Mouse (Mus musculus) left cerebral cortex, postnatal 14 days (tissue): ENCODE measurements around the gene Esrp2. TPM values are rescaled to one million over a fixed set of nuclear protein-coding genes. Genes with fewer than 3 reads are reported as not detected.

Experiments used
- DNase-seq, 2 experiments: peaks; one replicate each; pipeline ENCODE4 v3.0.0; 2021 to 2022; ENCODE audit warnings: low spot score in 2 of 2, mixed read lengths in 1 of 2
- intact Hi-C: fragments of 180-260 bp; cut with DNase I; formaldehyde crosslinking; loops from one replicate; pipeline ENCODE4 v1.15.1; 2025
- long read RNA-seq, 2 experiments: library from polyadenylated mRNA; stranded (forward); transcript quantifications; one replicate each; pipeline ENCODE4 v2.0.0; 2021
- total RNA-seq, 2 experiments: library from RNA; stranded (reverse); gene quantifications; 2 replicates each; pipeline ENCODE4 v1.2.3; 2021

Esrp2 gene
- under 1 TPM in 1 of 2 experiments, not detected in 1; 0.79 TPM for total RNA-seq
- long read RNA-seq, experiment 1, result 0 reads
- long read RNA-seq, experiment 2, result 0 reads

DNA sequence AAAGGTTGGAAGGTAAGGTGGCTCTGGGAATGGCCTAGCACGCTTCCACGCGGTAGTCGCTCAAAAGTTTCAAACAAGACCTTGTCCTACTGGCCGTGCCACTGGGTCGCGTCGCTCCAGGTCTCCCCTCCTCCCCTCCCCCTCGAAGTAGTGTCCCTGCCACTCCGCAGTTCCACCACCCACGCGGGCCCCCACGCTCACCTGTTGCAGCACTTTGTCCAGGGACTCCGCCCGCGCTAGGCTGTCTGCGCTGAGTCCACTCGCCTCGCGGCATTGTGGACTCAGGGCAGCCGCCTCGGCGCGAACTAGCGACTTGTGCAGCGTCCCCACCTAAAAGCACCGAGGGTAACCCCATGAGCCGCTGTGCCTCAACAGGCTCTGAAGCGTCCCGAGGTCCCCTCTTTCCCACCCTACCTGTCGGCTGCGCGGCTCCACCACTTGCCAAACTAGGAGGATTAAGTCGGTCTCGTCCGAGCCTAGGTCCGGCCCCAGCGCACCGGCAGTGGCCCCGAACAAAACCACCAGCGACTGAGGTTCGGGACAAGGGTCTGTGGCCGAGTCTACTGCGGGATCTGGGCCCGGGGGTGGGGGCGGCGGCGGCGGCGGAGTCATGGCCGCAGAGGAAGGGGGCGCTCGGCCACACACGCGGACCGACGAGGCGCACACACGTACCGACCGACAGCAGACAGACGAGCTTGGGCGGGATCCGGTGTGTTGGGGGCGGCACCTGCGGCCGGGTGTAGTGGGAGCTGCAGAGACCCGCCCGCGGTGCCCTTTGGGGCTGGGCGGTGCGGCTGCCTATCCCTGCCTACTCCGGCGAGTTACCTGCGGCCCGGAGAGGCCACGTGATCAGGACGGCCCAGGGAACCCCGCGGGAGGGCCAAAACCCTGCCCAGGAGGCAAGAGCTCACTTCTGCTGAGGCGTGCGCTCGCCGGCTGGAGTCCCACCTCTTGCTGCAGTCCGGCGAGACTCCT, at the start of gene Esrp2:
TSS of gene Esrp2 (minus strand) at position 819 of the 975 bp plus-strand sequence.
- intact Hi-C loops, result loop anchor here (5.0 kb wide), 1 partner anchor 76 kb away; the partner anchor contains the start of genes Prmt7 and Slc7a6os
- no peak for DNase-seq

GRCm38 (mm10) chr8:106186394-106186793, 49.6 kb upstream of the Esrp2 start:
- DNase-seq, result no peak
- intact Hi-C loops, result no loop called here

DNA sequence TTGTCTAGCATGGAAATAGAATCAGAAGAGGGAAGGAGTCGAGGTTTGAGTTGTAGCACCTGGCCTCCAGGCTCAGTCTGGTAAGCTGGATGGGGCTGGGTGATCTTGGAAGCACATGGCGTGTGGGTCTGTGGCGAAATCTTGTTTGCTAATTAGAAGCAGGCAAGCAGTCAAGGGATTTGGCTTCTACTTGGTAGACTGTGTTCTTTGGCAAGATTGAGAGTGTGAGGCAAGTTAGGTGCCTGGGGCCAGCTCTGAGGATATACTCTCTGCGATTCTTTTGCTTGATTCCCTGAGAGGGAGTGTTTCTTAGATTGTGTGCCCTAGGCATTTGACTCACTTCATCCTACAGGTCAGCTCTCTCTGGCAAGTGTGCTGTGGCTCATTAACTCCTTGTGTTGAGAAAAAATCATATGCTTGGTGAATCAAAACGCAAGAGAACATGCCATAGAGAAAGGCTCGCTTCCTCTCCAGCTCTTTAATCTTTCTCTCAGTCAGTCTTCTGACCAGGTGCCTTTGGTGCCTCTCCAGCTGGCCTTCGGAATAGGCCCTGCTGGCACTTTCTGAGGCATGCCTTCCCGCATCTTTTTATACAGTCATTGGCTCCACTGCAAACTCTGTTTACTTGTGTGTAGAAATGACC, 49.0 kb upstream of the Esrp2 start:
- no peak for DNase-seq
- intact Hi-C loops, result no loop called here

GRCm38 (mm10) chr8:106178428-106178827, 41.7 kb upstream of the Esrp2 start:
- DNase-seq, result no peak
- intact Hi-C loops, result no loop called here

- intact Hi-C loops, result no loop called here
- no peak for DNase-seq
These were observed 40.8 kb upstream of the Esrp2 start for GRCm38 (mm10) chr8:106177594-106177993.

GRCm38 (mm10) chr8:106176891-106177290, 40.1 kb upstream of the Esrp2 start:
- intact Hi-C loops, result no loop called here
- no peak for DNase-seq

DNA sequence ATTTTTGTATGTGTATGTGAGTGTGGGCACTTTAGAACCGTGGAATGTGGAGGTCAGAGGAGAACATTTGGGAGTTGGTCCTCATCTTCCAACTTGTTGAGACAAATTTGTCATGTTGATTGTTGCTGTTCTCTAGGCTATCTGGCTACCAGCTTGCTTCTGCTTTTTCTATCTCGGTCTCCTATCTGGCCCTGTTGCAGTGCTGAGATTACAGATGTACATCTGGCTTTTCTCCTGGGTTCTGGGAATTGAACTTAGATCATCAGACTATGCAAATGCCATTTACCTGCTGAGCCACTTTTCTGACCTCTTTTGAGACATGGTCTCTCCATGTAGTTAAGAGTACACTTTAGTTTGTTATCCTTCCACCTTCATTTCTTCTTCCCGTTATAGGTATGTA, 36.8 kb upstream of the Esrp2 start:
- intact Hi-C loops, result no loop called here
- DNase-seq, result no peak

GRCm38 (mm10) chr8:106169934-106170480, 33.2 kb upstream of the Esrp2 start:
- intact Hi-C loops, result loop anchor here (5.0 to 10.0 kb wide), 2 partner anchors 32 to 235 kb away; no protein-coding TSS in a partner anchor
- no peak for DNase-seq

DNA sequence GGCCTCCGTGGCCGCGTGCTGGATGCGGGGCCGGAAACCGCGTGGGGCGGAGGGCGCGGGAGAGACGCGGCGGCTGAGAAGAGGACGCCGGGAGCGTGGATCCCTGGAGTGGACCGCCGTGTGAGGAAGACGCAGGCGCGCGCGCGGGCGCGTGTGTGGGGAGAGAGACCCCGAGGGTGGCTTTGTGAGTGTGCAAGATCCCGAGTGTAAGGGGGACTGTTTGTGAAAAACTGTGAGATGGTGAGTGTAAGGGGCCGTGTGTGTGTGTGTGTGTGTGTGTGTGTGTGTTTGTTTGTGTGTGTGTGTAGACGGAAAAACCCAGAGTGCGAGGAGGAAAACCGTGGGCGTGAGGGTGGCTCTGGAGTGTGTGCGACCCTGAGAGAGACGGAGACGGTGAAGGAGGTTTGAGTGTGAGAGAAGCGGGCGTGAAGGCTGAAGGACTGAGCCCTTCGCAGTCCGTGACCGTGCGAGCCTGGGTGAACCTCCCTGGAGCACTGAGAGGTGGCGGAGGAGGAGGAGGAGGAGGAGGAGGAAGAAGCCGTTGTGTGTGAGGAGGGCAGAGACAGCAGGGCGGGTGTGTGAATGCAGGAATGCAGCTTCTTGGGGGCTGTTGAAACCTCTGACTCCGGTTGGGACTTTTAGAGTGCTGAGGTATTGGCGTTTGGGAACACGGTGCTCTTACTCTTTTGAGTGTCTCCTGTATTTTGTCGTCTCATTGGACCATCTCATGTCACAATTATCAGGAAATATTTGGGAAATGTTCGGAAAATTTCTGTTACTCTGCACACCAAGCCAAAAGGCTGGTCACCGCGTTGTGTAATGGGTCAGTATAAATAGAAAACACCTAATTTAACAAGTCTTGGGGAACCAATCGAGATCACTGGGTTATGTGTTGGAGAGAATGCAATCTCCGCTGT, 32.5 kb upstream of the Esrp2 start:
- DNase-seq, result peak; percentile 47 to 72
- intact Hi-C loops, result loop anchor here (5.0 to 10.0 kb wide), 2 partner anchors 33 to 236 kb away; no protein-coding TSS in a partner anchor

- intact Hi-C loops, result loop anchor here (5.0 to 10.0 kb wide), 2 partner anchors 34 to 236 kb away; no protein-coding TSS in a partner anchor
- peak; percentile 76 to 88 for DNase-seq
These were observed 31.7 kb upstream of the Esrp2 start, which contains the start of gene Slc7a6 for GRCm38 (mm10) chr8:106168356-106169016. TSS of gene Slc7a6 (plus strand) at chr8:106168857.

GRCm38 (mm10) chr8:106165460-106165859, 28.7 kb upstream of the Esrp2 start:
- peak; percentile 83 to 84 for DNase-seq
- intact Hi-C loops, result loop anchor here (5.0 to 10.0 kb wide), 2 partner anchors 37 to 239 kb away; no protein-coding TSS in a partner anchor

DNA sequence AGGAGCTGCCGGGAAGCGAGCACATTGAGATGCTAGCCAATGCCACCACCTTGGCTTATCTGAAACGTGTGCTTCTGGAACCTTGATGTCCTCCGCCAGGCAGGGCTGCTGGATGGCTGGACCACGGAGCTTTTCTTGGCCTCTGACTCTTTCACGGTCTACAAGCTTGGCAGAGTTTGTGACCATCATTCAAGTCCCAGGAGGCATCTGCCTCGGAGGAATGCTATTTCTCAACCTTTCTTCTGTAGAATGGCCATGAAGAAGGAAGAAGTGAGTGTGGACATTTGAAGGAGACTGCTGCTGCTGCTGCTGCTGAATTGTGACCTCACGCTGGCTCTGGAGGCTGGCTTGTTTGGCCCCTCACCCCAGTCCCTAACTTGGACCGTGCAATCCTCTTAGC, 26.5 kb upstream of the Esrp2 start:
- intact Hi-C loops, result loop anchor here (10.0 kb wide), 1 partner anchor 242 kb away; no protein-coding TSS in a partner anchor
- no peak for DNase-seq

DNA sequence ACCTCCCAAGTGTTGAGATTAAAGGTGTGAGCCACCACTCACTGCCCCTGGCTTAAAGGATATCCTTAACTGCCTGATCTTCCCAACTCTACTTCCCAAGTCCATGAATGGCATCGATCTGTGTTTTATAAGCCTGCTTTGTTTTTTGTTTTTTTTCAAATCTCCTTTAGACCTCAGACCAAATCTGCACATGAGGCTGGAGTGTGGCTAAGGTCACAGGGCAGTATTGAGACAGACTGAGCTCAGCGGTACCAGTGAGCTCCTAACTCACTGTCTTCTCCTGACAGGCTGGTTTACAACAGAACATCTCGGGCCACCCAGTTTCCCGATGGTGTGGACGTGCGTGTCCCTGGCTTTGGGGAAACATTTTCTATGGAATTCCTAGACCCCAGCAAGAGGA, 23.1 kb upstream of the Esrp2 start:
- intact Hi-C loops, result loop anchor here (10.0 kb wide), 1 partner anchor 245 kb away; no protein-coding TSS in a partner anchor

GRCm38 (mm10) chr8:106158381-106158780, 21.6 kb upstream of the Esrp2 start:
- intact Hi-C loops, result no loop called here
- DNase-seq, result no peak

More for the DNA sequence above, 23.1 kb upstream of the Esrp2 start:
- DNase-seq, result no peak

DNA sequence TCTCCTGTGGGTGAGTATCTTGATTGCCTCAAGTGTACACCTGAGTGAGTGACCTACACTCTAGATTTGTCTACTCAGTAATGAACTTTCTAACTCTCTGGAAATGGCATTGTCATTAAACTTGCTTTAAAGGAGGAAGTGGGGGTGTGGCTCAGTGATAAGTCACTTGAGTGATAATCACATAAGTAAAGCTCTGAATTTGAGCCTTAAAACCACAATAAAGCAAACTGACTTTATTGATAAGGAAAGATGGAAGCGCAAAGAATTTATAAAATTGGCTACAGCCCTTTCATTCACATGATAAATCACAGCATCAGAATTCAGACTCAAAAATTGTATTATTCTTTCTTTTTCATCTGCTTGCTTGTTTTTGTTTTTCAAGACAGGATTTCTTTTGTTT, 20.6 kb upstream of the Esrp2 start:
- DNase-seq, result no peak
- intact Hi-C loops, result no loop called here

GRCm38 (mm10) chr8:106152876-106153275, 16.1 kb upstream of the Esrp2 start:
- no peak for DNase-seq
- intact Hi-C loops, result loop anchor here (5.0 kb wide), 1 partner anchor 44 kb away; no protein-coding TSS in a partner anchor

DNA sequence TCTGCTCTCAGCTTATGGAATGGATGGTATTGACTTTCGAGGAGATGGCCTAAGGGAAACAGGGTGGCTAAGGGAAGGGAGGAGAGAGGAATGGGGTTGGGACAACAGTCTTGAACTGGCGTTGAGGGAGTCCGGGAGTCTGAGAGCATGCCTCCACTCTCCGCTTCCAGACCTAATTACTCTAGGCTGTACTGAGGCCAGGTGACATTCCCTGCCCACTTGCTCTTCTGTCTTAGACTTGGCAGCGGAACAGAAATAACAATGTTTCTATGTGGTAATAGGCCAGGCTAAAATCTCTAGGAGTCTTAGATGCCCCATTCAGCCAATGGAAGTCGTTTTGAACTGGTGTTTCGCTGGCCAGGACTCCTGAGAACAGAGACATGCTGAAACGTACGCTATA, 14.3 kb upstream of the Esrp2 start:
- intact Hi-C loops, result loop anchor here (5.0 kb wide), 1 partner anchor 46 kb away; no protein-coding TSS in a partner anchor
- no peak for DNase-seq

DNA sequence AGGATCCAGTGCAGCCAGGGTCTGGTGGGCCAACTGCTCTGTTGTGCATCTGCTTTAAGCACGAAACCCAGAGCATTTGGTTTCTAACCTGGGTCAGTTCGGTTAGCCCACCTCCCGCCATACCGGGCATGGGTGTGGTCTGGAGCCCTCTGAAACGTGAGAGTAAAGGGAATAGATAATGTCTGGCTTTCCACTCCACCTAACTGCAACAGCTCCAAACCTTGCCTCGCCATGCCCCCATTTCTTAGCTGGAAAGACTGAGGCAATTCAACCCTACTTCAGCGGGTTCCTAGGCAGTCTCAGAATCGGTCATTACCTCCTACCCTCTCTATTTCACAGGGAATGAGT, 13.9 kb upstream of the Esrp2 start:
- intact Hi-C loops, result loop anchor here (5.0 kb wide), 1 partner anchor 47 kb away; no protein-coding TSS in a partner anchor

More for the DNA sequence above, 13.9 kb upstream of the Esrp2 start:
- no peak for DNase-seq
